Mouse (Mus musculus) bone marrow, adult 2 months (tissue): Measurements from ENCODE around the gene Nlgn1. TPM values are rescaled to one million over a fixed set of nuclear protein-coding genes. Genes with fewer than 3 reads are reported as not detected.

Experiments
- H3K27ac ChIP-seq: fragments of 200-500 bp; 2 replicates; pipeline ENCODE4 v1.5.1; 2012; ENCODE audit warnings: low read depth, mild to moderate bottlenecking, control low read depth, inconsistent platforms, low read length; ENCODE audit not compliant: control insufficient read depth, poor library complexity, insufficient read depth
- H3K4me1 ChIP-seq: fragments of 200-500 bp; 2 replicates; pipeline ENCODE4 v1.6.1; 2011; ENCODE audit warnings: low read length; ENCODE audit not compliant: control insufficient read depth, insufficient read depth
- H3K4me3 ChIP-seq: fragments of 200-500 bp; replicated peaks from 2 replicates; pipeline ENCODE3; 2011; ENCODE audit warnings: mild to moderate bottlenecking, low read depth, low read length, control low read depth; ENCODE audit not compliant: control insufficient read depth
- CTCF ChIP-seq: fragments of 200-500 bp; IDR thresholded peaks from 2 replicates; pipeline ENCODE4 v1.5.1; 2011; ENCODE audit warnings: low read length, control low read depth; ENCODE audit not compliant: control insufficient read depth, insufficient read depth
- POLR2A ChIP-seq: fragments of 200-500 bp; IDR thresholded peaks from 2 replicates; pipeline ENCODE4 v1.6.1; 2011; ENCODE audit warnings: low read depth, mild to moderate bottlenecking, control low read depth, low read length, borderline replicate concordance; ENCODE audit not compliant: control insufficient read depth
- WGBS: fragments of 180-500 bp; shearing (Covaris S2); methylation state at CpG from one replicate; pipeline ENCODE4 v1.1.7; 2018; 5-methylcytosine and 5-hydroxymethylcytosine counted together
- polyA plus RNA-seq: library from polyadenylated mRNA; stranded (reverse); fragments of >200 nt; gene quantifications from 2 replicates; pipeline ENCODE4 v1.2.4, GENCODE M21; 2011; ENCODE audit warnings: low replicate concordance; ENCODE audit not compliant: missing spikeins, insufficient read depth, insufficient read length

The Nlgn1 gene
- polyA plus RNA-seq, 1 experiment, result 1.5 TPM

- no peak overlapping the region for H3K4me3 ChIP-seq
- no peaks in the 10 kb centered on the region for H3K4me1 ChIP-seq
- 18% methylated on average over 9 of the region's 9 CpGs for WGBS
- H3K27ac ChIP-seq, result no peak overlapping the region
- no peak for TF ChIP-seq POLR2A
- no peak for TF ChIP-seq CTCF
Measured at GRCm38 (mm10) chr3:26330863-26331176, 1.4 kb downstream of the Nlgn1 start.

DNA sequence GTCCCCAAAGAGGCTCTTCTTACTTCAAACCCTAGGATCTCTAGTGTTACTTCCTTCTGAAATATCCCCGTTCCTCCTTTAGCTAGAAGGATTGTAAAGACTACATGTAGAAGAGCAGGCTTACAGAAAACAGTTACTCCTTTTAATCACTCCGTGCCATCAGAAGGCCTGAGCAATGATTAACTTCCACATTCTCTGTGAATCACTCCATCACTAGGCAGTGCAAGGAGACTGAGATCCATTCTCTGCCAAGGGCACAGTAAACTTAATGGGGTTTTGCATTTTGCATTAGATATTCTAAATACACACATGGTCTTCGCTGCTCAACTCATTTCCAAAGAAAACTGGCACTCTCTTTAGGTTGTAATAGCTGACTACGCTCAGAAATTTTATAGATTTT is 2.2 kb downstream of the Nlgn1 start:
- TF ChIP-seq CTCF, result no peak
- no peak for TF ChIP-seq POLR2A
- WGBS, result 52% methylated on average over 4 of the region's 4 CpGs
- H3K4me1 ChIP-seq, result no peaks in the 10 kb centered on the region

GRCm38 (mm10) chr3:26324510-26324909 is 7.8 kb downstream of the Nlgn1 start:
- no peak overlapping the region for H3K27ac ChIP-seq
- no peak for TF ChIP-seq CTCF
- H3K4me3 ChIP-seq, result no peak overlapping the region
- no peaks in the 10 kb centered on the region for H3K4me1 ChIP-seq
- 79% methylated on average over 1 of the region's 1 CpGs for WGBS

More for the DNA sequence above, 2.2 kb downstream of the Nlgn1 start:
- H3K27ac ChIP-seq, result no peak overlapping the region
- H3K4me3 ChIP-seq, result no peak overlapping the region

DNA sequence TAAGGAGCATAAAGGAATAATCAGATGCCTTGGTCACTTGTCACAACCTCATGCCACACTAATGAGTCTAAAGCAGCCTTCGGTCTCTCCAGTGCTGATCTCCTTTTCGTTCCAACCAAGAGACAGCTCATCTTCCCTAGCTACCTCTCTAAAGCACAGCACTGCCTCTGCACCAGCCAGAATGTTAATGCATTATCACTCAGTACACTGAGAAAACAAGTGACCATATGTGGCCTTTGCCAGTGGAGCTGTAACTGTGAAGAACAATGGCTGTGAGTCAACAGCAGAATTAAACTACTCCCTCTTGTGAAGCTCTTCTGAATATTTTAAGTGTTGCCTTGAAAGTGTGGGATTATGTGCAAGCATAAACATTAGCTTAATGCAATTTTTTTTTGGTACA is 14.9 kb downstream of the Nlgn1 start:
- TF ChIP-seq POLR2A, result no peak
- no peak for TF ChIP-seq CTCF
- Histone ChIP-seq H3K4me3 (no peak overlapping the region), H3K27ac (no peak overlapping the region), H3K4me1 (no peaks in the 10 kb centered on the region)
- WGBS, result 78% methylated on average over 2 of the region's 2 CpGs

DNA sequence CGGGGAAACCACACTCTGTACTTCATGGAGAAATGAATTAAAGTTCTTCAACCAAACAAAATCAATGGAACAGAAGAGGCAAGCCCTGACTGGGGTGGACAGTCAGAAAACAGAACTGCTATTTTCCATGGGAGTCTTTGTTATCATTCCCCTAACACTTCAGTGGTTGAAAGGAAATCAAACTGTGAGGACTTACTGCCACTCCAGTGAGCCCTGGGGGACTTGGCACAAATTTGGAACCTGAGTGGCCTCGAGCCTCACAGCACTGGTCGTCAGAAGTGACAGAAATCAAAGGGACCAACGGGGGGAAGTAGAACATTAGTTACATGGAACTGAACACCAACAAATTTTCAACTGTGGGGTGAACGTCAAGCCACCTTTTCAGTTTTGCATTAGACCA is 34.4 kb downstream of the Nlgn1 start:
- 55% methylated on average over 5 of the region's 5 CpGs for WGBS
- Histone ChIP-seq H3K27ac (no peak overlapping the region), H3K4me3 (no peak overlapping the region), H3K4me1 (no peaks in the 10 kb centered on the region)
- no peak for TF ChIP-seq CTCF

DNA sequence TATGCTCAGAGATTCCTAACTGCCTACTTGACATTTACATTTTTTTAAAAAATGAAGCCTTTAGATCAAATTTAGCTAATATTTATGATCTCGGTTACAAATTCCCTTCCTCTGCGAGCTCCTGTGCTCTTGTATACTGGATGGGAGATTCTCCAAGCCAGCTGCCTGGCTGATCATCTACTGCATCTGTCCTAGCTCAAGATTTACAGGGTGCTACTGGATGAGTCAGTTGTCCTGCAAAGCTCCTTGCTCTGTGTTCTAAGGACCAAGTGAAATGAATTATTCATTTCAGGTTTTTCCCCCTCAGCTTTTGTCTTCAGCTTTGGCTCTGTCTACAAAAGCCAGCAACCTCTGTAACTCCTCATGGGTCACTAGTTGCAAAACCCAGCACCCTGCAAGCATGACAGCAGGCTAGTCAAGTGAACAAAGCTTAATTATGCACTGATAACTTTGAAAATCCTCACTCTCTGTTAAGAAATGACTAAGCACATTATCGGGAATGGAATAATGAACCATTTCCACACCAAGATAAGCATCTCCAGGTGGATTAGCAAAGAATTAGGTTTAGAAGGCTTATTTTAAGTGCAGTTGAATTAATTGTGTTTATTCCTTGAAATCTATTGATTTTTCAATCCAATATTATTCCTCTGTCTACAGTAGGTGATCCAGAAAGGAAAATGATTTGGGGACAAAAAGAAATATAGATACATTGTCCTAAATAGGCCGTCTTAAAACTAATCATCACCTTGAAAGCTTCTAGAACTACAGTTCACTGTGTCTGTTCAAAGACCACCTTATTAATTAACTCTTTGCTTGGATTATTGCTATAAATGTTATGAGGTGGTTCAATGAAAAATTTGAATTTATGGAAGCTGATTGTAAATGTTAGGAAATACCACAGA is 61.1 kb downstream of the Nlgn1 start:
- Histone ChIP-seq H3K4me1 (no peaks in the 10 kb centered on the region), H3K4me3 (no peak overlapping the region), H3K27ac (no peak overlapping the region)
- TF ChIP-seq CTCF, result no peak
- no peak for TF ChIP-seq POLR2A
- 67% methylated on average over 4 of the region's 4 CpGs for WGBS

DNA sequence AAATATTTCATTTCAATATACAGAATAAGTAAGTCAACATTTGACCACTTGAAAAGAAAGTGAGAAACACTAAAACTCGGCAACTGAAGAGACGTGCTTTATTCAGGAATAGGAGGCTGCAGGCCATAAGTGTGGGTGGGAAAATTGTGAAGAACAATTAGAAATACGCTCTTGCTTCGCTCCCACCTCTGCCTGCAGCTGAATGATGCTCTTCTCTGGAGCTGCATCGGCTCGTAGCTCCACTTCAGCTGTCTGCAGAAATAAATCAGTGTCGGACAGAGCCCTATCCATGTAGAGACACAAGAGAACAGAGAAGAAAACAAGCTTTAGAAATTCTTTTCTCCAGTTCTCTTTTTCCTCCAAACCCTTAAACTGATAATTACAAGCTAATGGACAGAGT is 85.7 kb downstream of the Nlgn1 start:
- WGBS, result 76% methylated on average over 7 of the region's 7 CpGs
- no peaks in the 10 kb centered on the region for H3K4me1 ChIP-seq
- no peak overlapping the region for H3K27ac ChIP-seq
- H3K4me3 ChIP-seq, result no peak overlapping the region
- TF ChIP-seq CTCF (no peak), POLR2A (no peak)

DNA sequence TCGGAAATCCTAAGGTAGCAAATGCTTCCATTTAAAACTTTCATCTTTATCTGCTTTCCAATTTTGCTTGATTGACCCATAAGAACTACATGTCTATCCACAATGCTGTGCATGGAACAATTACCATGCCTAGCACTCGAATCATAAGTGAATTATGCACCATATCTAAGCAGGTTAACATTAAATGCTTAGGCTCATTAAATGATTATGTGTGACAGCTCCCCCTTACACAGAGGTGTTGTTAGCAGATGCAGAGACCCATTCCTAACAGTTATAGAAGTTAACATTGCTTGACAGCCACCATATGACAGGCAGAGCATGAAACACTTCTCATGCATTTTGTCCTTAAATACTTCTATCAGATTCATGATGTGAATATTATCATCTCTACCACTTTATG is 89.0 kb downstream of the Nlgn1 start:
- TF ChIP-seq POLR2A (no peak), CTCF (no peak)
- WGBS, result 58% methylated on average over 2 of the region's 2 CpGs
- Histone ChIP-seq H3K4me1 (no peaks in the 10 kb centered on the region), H3K4me3 (no peak overlapping the region), H3K27ac (no peak overlapping the region)

- Histone ChIP-seq H3K4me3 (no peak overlapping the region), H3K27ac (no peak overlapping the region), H3K4me1 (no peaks in the 10 kb centered on the region)
- TF ChIP-seq POLR2A (no peak), CTCF (no peak)
- 73% methylated on average over 2 of the region's 2 CpGs for WGBS
Measured at GRCm38 (mm10) chr3:26230006-26230405, 102.3 kb downstream of the Nlgn1 start.
